Mouse (Mus musculus): ENCODE results near the gene Dbf4. TPM values are rescaled to one million over a fixed set of nuclear protein-coding genes. Genes with fewer than 3 reads are reported as not detected.

Gene Dbf4
- polyA plus RNA-seq, 1 experiment: 15.8 TPM

DNA sequence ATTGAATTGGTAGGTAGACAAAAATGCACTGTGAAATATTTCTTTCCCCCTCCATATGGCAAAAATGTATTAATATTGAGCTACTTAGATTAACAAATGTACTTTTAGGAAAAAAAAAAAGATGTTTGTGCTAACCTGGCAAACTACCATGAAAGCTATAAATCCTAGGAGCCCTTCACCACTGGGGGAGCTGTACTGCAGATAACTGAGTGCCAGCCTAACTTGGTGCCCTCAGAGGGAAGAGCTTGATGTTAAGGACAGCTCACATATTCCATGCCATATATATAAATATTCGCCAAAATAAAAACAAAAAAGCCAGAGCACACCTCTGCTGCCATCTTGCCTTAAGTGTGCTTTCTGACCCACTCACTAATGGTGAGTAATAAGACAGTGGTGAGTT lies 60.2 kb downstream of the Dbf4 start:
- Histone ChIP-seq H3K36me3 (ENCODE audit: control insufficient read depth, insufficient read depth, low read length) (no peaks in the 10 kb centered on the region), H3K27me3 (ENCODE audit: control insufficient read depth, insufficient read depth, low read length) (no peaks in the 10 kb centered on the region), H3K4me3 (ENCODE audit: control insufficient read depth, low read depth, low read length) (no peak overlapping the region), H3K4me1 (ENCODE audit: control insufficient read depth, insufficient read depth, low read length) (peaks cover 4% of the 10 kb centered on the region), H3K27ac (ENCODE audit: control insufficient read depth, insufficient read depth, low read depth, low read length) (no peak overlapping the region)
- no peak for TF ChIP-seq POLR2A (IDR thresholded peaks at IDR 0.05; ENCODE audit: control insufficient read depth, low read depth, low read length)
- TF ChIP-seq CTCF (IDR thresholded peaks at IDR 0.05; ENCODE audit: control insufficient read depth, insufficient read depth, insufficient replicate concordance, low read depth, low read length): no peak

DNA sequence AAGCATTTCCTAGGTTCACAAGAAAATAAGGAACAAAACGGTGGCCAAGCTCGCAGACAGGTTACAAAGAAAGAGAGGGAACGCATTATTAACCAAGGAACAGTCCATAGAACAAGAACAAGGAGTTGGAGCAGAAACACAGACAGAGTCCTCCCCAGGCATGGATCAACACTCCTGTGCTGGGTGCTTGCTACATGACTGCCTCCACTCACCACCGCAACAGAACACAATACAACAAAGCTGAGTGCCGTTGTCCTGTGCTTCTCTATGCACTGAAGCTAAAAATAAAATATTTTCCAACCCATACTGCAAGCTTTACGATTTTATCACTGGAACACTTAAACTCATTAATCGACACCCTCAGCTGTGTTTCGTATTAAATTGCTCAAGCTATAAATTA lies 64.8 kb downstream of the Dbf4 start:
- H3K36me3 ChIP-seq (ENCODE audit: control insufficient read depth, insufficient read depth, low read length): no peaks in the 10 kb centered on the region
- H3K4me3 ChIP-seq (ENCODE audit: control insufficient read depth, low read depth, low read length): no peak overlapping the region
- H3K27me3 ChIP-seq (ENCODE audit: control insufficient read depth, insufficient read depth, low read length): no peaks in the 10 kb centered on the region
- TF ChIP-seq POLR2A (IDR thresholded peaks at IDR 0.05; ENCODE audit: control insufficient read depth, low read depth, low read length) (no peak), CTCF (IDR thresholded peaks at IDR 0.05; ENCODE audit: control insufficient read depth, insufficient read depth, insufficient replicate concordance, low read depth, low read length) (no peak)
- no peak overlapping the region for H3K27ac ChIP-seq (ENCODE audit: control insufficient read depth, insufficient read depth, low read depth, low read length)
- H3K4me1 ChIP-seq (ENCODE audit: control insufficient read depth, insufficient read depth, low read length): no peaks in the 10 kb centered on the region

DNA sequence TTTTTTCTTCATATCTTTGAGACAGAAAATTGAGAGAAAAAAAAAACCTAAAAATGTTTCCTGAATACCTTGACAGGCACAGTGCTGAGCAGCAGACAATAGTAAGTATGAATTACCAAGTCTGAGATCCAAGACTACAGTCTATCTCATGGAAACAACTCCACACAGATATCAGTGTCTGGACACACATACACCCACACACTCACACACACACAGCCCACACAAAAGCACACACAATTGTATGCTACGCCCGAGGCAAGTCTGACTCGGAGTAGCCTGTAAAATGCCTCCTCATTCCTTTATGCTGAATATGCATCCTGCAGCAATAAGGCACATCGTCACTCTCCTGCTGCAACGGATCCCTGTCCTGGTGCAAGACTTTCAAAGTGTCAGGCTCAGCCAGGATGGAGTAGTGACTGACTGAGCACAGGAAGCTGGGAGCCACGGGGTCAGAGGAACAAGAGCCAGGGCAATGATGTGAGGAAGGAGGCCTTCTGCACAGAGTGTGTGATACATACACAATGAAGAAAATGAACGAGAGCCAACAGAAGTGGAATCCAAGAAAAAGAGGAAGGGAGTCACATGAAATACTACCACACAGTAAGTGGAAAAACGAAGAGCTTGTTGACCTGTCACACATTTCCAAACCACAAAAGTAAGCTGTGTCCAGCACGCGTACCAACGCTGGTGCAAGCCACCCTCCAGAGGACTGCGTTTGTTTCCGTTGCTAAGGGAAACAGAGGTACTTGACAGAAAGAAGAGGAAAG lies 65.4 kb downstream of the Dbf4 start:
- no peaks in the 10 kb centered on the region for H3K36me3 ChIP-seq (ENCODE audit: control insufficient read depth, insufficient read depth, low read length)
- TF ChIP-seq CTCF (IDR thresholded peaks at IDR 0.05; ENCODE audit: control insufficient read depth, insufficient read depth, insufficient replicate concordance, low read depth, low read length) (no peak), POLR2A (IDR thresholded peaks at IDR 0.05; ENCODE audit: control insufficient read depth, low read depth, low read length) (no peak)
- H3K27ac ChIP-seq (ENCODE audit: control insufficient read depth, insufficient read depth, low read depth, low read length): no peak overlapping the region
- H3K4me1 ChIP-seq (ENCODE audit: control insufficient read depth, insufficient read depth, low read length): no peaks in the 10 kb centered on the region
- H3K27me3 ChIP-seq (ENCODE audit: control insufficient read depth, insufficient read depth, low read length): no peaks in the 10 kb centered on the region
- no peak overlapping the region for H3K4me3 ChIP-seq (ENCODE audit: control insufficient read depth, low read depth, low read length)

DNA sequence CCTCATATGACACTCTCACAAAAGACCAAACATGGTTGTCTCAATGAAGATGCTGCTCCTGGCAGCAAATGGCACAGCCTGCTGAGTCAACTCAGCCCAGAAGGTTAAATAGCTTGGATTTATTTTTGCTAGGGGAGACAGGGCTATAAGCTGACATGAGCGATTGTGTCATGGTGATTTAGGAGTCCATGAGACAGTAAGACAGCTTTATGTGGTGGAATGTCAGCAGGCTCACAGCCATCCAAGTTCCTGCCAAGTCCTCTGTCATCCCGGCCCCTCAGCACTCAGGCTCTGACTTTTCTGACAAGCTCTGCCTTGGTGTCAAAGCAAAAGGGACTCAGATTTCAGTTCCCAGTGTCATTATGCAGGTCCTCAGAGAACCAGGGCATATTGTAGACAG lies 66.2 kb downstream of the Dbf4 start:
- no peaks in the 10 kb centered on the region for H3K36me3 ChIP-seq (ENCODE audit: control insufficient read depth, insufficient read depth, low read length)
- no peak for TF ChIP-seq POLR2A (IDR thresholded peaks at IDR 0.05; ENCODE audit: control insufficient read depth, low read depth, low read length)
- no peak for TF ChIP-seq CTCF (IDR thresholded peaks at IDR 0.05; ENCODE audit: control insufficient read depth, insufficient read depth, insufficient replicate concordance, low read depth, low read length)
- no peaks in the 10 kb centered on the region for H3K4me1 ChIP-seq (ENCODE audit: control insufficient read depth, insufficient read depth, low read length)
- H3K4me3 ChIP-seq (ENCODE audit: control insufficient read depth, low read depth, low read length): no peak overlapping the region
- H3K27me3 ChIP-seq (ENCODE audit: control insufficient read depth, insufficient read depth, low read length): no peaks in the 10 kb centered on the region
- H3K27ac ChIP-seq (ENCODE audit: control insufficient read depth, insufficient read depth, low read depth, low read length): no peak overlapping the region

DNA sequence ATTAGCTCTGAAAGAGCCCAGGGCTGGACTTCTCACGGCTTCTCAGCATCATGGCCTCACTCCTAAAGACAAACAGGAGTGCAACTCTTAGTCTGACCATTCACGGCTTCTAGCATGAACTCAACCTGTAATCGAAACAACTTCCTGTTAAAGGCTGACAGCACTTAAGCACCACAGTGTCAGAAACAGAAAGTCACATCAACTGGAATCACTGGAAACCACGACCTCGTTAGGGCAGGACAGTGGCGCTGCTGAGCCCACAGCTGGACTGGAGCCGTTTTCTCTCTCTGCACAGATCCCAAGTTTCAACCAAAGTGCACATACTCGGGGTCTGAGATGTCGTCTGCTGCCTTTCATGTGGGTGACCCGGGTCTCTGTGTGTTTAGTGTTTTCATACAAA lies 73.0 kb downstream of the Dbf4 start:
- Histone ChIP-seq H3K4me1 (ENCODE audit: control insufficient read depth, insufficient read depth, low read length) (no peaks in the 10 kb centered on the region), H3K27ac (ENCODE audit: control insufficient read depth, insufficient read depth, low read depth, low read length) (no peak overlapping the region), H3K27me3 (ENCODE audit: control insufficient read depth, insufficient read depth, low read length) (no peaks in the 10 kb centered on the region), H3K4me3 (ENCODE audit: control insufficient read depth, low read depth, low read length) (no peak overlapping the region), H3K36me3 (ENCODE audit: control insufficient read depth, insufficient read depth, low read length) (no peaks in the 10 kb centered on the region)
- no peak for TF ChIP-seq CTCF (IDR thresholded peaks at IDR 0.05; ENCODE audit: control insufficient read depth, insufficient read depth, insufficient replicate concordance, low read depth, low read length)

Other genes with a start within 250 kb of the Dbf4 start
- gene Adam22, start 54.6 kb downstream of the Dbf4 start, polyA plus RNA-seq (2012; rRNA removed): 3.2 and 3.6 TPM in 2 replicates
- gene Slc25a40, start 134 bp upstream of the Dbf4 start, polyA plus RNA-seq (2012; rRNA removed): 1.8 and 2.2 TPM in 2 replicates
- 1.3 and 1.6 TPM in 2 replicates for gene Rundc3b, start 200.2 kb upstream of the Dbf4 start, polyA plus RNA-seq (2012; rRNA removed)
- gene Abcb1a, start 237.4 kb upstream of the Dbf4 start, polyA plus RNA-seq (2012; rRNA removed): 1.5 and 2.0 TPM in 2 replicates

All from testis, adult 2 months (tissue).